Mouse (Mus musculus) neural tube, embryonic 11.5 days (tissue): ENCODE data around the gene Def6. TPM values are rescaled to one million over a fixed set of nuclear protein-coding genes. Genes with fewer than 3 reads are reported as not detected.
A peak's percentile ranks its signal among the peaks of the same experiment; 100 is the strongest.

Experiments
- ATAC-seq: fragments of 200-750 bp; cut with Nextera tagmentation; 2 replicates; pipeline ENCODE4 v1.8.0; 2017; ENCODE audit warnings: moderate number of reproducible peaks, mild to moderate bottlenecking, moderate TSS enrichment, moderate library complexity; ENCODE audit not compliant: insufficient read depth, low FRiP score, low TSS enrichment
- DNase-seq: peaks from one replicate; pipeline ENCODE4 v3.0.0-alpha.2; 2015; ENCODE audit warnings: low spot score
- H3K27ac ChIP-seq: fragments of 300-500 bp; sonication (generic); 2 replicates; pipeline ENCODE4 v1.5.1; 2014; ENCODE audit warnings: low read depth, mild to moderate bottlenecking, low read length
- H3K27me3 ChIP-seq: fragments of 300-500 bp; sonication (generic); 2 replicates; pipeline ENCODE4 v1.6.1; 2014; ENCODE audit warnings: mild to moderate bottlenecking, low read length, mixed read lengths; ENCODE audit not compliant: control insufficient read depth, insufficient read depth
- H3K36me3 ChIP-seq: fragments of 300-500 bp; sonication (generic); 2 replicates; pipeline ENCODE4 v1.6.1; 2014; ENCODE audit warnings: mild to moderate bottlenecking, low read length, moderate library complexity, mixed read lengths; ENCODE audit not compliant: control insufficient read depth, insufficient read depth
- H3K4me1 ChIP-seq: fragments of 300-500 bp; sonication (generic); 2 replicates; pipeline ENCODE4 v1.6.1; 2014; ENCODE audit warnings: low read length, mixed read lengths; ENCODE audit not compliant: control insufficient read depth, insufficient read depth
- H3K4me2 ChIP-seq: fragments of 300-500 bp; sonication (generic); 2 replicates; pipeline ENCODE4 v1.6.1; 2014; ENCODE audit warnings: low read depth, mild to moderate bottlenecking, moderate library complexity
- H3K4me3 ChIP-seq: fragments of 300-500 bp; sonication (generic); 2 replicates; pipeline ENCODE4 v1.5.1; 2014; ENCODE audit warnings: low read depth, low read length
- H3K9ac ChIP-seq: fragments of 300-500 bp; sonication (generic); 2 replicates; pipeline ENCODE4 v1.6.1; 2014; ENCODE audit warnings: mild to moderate bottlenecking, low read length
- H3K9me3 ChIP-seq: fragments of 300-500 bp; sonication (generic); 2 replicates; pipeline ENCODE4 v1.6.1; 2016; ENCODE audit warnings: low read length; ENCODE audit not compliant: control insufficient read depth
- WGBS: fragments of 180-500 bp; shearing (Covaris S2); extraction: QIAGEN DNeasy Blood & Tissue Kit; methylation state at CpG from one replicate; pipeline ENCODE4 v1.1.7; 2014; 5-methylcytosine and 5-hydroxymethylcytosine counted together
- polyA plus RNA-seq: library from polyadenylated mRNA; unstranded; fragments of >200 nt; fragmentation: Nextera tagmentation; extraction: Ambion mirVana; gene quantifications from 2 replicates; pipeline ENCODE4 v1.2.1, GENCODE M21; 2014

Def6 gene
- polyA plus RNA-seq, 1 experiment from 2014 or later = 2.7 TPM

DNA sequence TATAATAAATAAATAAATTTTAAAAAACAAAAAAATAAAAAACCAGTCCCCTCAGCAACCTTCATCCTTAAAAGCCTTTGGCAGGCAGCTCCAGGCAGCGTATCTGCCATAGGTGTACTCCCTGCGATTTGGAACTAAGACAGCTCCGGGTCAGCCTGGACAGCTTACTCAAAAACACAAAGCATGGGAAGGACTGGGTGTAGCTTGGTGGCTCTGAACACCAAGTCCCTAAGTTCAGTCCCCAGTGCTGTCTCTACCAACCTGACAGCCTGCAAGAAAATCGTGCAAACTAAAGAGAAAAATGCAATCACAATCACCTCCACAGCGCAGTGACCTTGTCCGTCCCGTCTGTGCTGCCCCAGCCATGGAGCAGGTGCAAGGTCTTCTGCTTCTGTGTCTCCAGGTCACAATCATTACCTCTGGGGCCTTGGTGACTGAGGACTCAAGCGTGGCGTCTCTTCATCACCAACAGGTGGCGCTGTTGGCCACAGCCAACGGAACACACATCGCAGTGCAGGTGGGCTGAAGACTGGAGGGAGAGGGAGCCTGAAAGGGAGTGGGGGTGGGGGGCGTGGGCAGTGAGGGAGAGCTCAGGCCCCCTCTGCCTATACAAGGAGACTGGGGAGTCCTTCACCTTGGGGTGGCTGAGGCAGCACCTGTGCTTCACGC lies 3.4 kb upstream of the Def6 start:
- H3K4me3 ChIP-seq = no peak overlapping the region
- H3K9me3 ChIP-seq = no peaks in the 10 kb centered on the region
- H3K27ac ChIP-seq = no peak overlapping the region
- H3K4me1 ChIP-seq = 0 out of 2 replicates have a peak, but pooled peaks cover 3% of the 10 kb centered on the region
- H3K9ac ChIP-seq = no peak overlapping the region
- WGBS = 39% methylated on average over 14 of the region's 14 CpGs
- ATAC-seq (no peak), DNase-seq (peak; percentile 67)
- no peaks in the 10 kb centered on the region for H3K27me3 ChIP-seq
- H3K36me3 ChIP-seq = peaks cover 10% of the 10 kb centered on the region; the same call in 1 of the 2 replicates
- no peak overlapping the region for H3K4me2 ChIP-seq

DNA sequence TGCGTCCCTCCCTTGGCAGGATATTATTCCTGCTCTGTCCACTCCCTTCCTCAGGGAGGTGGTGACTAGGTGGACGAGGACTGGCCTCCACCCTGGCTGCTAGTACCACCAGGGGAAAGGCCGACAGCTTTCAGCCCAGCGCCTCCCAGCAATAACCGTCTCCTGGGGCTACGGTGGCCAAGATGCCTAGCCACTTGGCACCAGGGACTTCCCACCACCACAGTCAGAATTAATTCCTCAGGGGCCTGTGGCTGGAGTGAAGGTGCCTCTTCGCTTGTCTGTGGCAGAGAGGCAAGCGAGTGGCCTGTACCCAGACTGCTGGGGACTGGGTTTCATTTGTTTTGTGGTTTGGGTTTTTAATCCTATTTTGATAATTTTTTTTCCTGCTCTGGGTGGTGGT lies 2.1 kb upstream of the Def6 start:
- Histone ChIP-seq H3K4me1 (0 out of 2 replicates have a peak, but pooled peaks cover 3% of the 10 kb centered on the region), H3K4me3 (no peak overlapping the region), H3K9me3 (no peaks in the 10 kb centered on the region), H3K27me3 (no peaks in the 10 kb centered on the region), H3K4me2 (no peak overlapping the region), H3K36me3 (peaks cover 10% of the 10 kb centered on the region; the same call in 1 of the 2 replicates), H3K9ac (no peak overlapping the region), H3K27ac (no peak overlapping the region)
- WGBS = 94% methylated on average over 8 of the region's 8 CpGs
- no peak for DNase-seq
- ATAC-seq = no peak

- Histone ChIP-seq H3K36me3 (peaks cover 5% of the 10 kb centered on the region; the same call in 1 of the 2 replicates), H3K4me1 (0 out of 2 replicates have a peak, but pooled peaks cover 3% of the 10 kb centered on the region), H3K9me3 (no peaks in the 10 kb centered on the region), H3K27ac (peak overlapping the region; percentile 46; the same call in 1 of the 2 replicates), H3K4me2 (no peak overlapping the region), H3K4me3 (no peak overlapping the region), H3K27me3 (no peaks in the 10 kb centered on the region), H3K9ac (no peak overlapping the region)
- DNase-seq (no peak), ATAC-seq (no peak)
- 80% methylated on average over 8 of the region's 8 CpGs for WGBS
These were observed 486 bp upstream of the Def6 start for GRCm38 (mm10) chr17:28207092-28207491.

GRCm38 (mm10) chr17:28208314-28208612 lies 685 bp downstream of the Def6 start:
- Histone ChIP-seq H3K4me3 (no peak overlapping the region), H3K4me1 (0 out of 2 replicates have a peak, but pooled peaks cover 3% of the 10 kb centered on the region), H3K27ac (no peak overlapping the region), H3K27me3 (no peaks in the 10 kb centered on the region), H3K36me3 (0 out of 2 replicates have a peak, but pooled peaks cover 2% of the 10 kb centered on the region), H3K4me2 (no peak overlapping the region), H3K9ac (no peak overlapping the region), H3K9me3 (no peaks in the 10 kb centered on the region)
- ATAC-seq (no peak), DNase-seq (no peak)
- WGBS = 83% methylated on average over 8 of the region's 8 CpGs

DNA sequence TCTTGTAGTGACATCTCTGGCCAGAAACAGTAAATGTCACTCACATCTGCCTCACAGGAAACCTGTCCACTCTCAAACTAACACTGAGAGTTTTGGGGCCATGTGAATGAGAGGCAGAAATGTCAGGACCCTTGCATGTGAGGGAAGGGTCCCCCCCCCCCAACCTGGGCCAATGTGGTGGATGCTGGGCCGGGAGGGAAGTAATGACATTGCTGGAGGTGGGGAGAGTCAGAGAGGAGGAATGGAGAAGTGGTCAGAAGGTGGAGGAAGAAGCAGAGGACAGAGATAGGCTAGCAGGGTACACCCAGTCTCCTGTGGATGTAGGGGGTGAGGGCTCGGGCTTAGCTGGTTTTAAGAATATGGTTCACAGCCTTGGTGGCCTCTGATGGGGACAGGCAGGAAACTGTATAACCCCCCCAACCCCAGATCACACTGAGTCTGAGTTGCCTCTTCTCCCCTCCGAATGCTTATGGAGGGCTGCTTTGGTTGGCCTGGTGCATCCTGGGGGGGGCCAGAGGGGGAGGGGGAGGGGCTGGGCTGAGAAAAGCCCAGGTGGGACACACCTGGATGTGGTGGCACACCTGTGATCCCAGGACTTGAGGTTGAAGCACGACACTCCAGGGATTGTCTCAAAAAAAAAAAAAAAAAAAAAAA lies 2.0 kb downstream of the Def6 start:
- ATAC-seq = no peak

GRCm38 (mm10) chr17:28211921-28212341 lies 4.4 kb downstream of the Def6 start:
- no peaks in the 10 kb centered on the region for H3K9me3 ChIP-seq
- H3K27ac ChIP-seq = no peak overlapping the region
- H3K27me3 ChIP-seq = no peaks in the 10 kb centered on the region
- H3K4me1 ChIP-seq = 0 out of 2 replicates have a peak, but pooled peaks cover 3% of the 10 kb centered on the region
- no peak overlapping the region for H3K9ac ChIP-seq
- H3K4me2 ChIP-seq = no peak overlapping the region
- DNase-seq (no peak), ATAC-seq (no peak)
- no peak overlapping the region for H3K4me3 ChIP-seq
- whole genome bisulfite sequencing = 80% methylated on average over 6 of the region's 6 CpGs
- H3K36me3 ChIP-seq = no peaks in the 10 kb centered on the region

More for the DNA sequence above, 2.0 kb downstream of the Def6 start:
- Histone ChIP-seq H3K36me3 (0 out of 2 replicates have a peak, but pooled peaks cover 2% of the 10 kb centered on the region), H3K4me2 (no peak overlapping the region), H3K9ac (no peak overlapping the region), H3K4me1 (0 out of 2 replicates have a peak, but pooled peaks cover 3% of the 10 kb centered on the region), H3K27ac (no peak overlapping the region), H3K4me3 (no peak overlapping the region), H3K27me3 (no peaks in the 10 kb centered on the region), H3K9me3 (no peaks in the 10 kb centered on the region)
- WGBS = 70% methylated on average over 4 of the region's 4 CpGs
- no peak for DNase-seq

DNA sequence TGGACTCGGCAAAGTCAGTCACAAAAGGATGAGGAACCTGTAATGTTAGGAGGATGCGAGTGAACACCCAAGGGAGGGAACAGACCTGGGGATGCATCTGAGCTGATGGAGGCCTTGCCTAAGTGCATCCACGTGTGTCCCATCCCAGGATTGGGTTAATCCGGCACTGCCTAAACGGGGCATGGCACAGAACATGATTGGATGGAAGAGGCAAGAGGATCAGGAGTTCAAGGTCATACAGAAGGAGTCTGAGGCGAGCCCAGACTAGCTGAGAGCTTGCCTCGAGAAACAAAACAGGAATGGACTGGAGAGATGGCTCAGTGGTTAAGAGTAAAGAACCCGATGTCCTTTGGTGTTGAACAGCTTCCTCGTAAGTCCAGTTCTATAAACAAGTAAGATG lies 4.8 kb downstream of the Def6 start:
- no peaks in the 10 kb centered on the region for H3K27me3 ChIP-seq
- DNase-seq (no peak), ATAC-seq (no peak)
- no peak overlapping the region for H3K9ac ChIP-seq
- WGBS = 74% methylated on average over 9 of the region's 9 CpGs
- no peaks in the 10 kb centered on the region for H3K36me3 ChIP-seq
- H3K4me3 ChIP-seq = no peak overlapping the region
- 0 out of 2 replicates have a peak, but pooled peaks cover 3% of the 10 kb centered on the region for H3K4me1 ChIP-seq
- H3K27ac ChIP-seq = no peak overlapping the region
- no peak overlapping the region for H3K4me2 ChIP-seq
- no peaks in the 10 kb centered on the region for H3K9me3 ChIP-seq

- no peak for ATAC-seq
- Histone ChIP-seq H3K9me3 (no peaks in the 10 kb centered on the region), H3K9ac (no peak overlapping the region), H3K4me1 (no peaks in the 10 kb centered on the region), H3K4me2 (no peak overlapping the region), H3K4me3 (no peak overlapping the region), H3K27me3 (no peaks in the 10 kb centered on the region), H3K27ac (no peak overlapping the region), H3K36me3 (no peaks in the 10 kb centered on the region)
- no peak for DNase-seq
- 30% methylated on average over 4 of the region's 4 CpGs for WGBS
These were observed 5.7 kb downstream of the Def6 start for GRCm38 (mm10) chr17:28213236-28213635.

GRCm38 (mm10) chr17:28216791-28217190 lies 9.2 kb downstream of the Def6 start:
- no peak overlapping the region for H3K4me3 ChIP-seq
- H3K27ac ChIP-seq = no peak overlapping the region
- no peak overlapping the region for H3K9ac ChIP-seq
- no peaks in the 10 kb centered on the region for H3K9me3 ChIP-seq
- no peak for DNase-seq
- H3K36me3 ChIP-seq = no peaks in the 10 kb centered on the region
- no peaks in the 10 kb centered on the region for H3K4me1 ChIP-seq
- H3K27me3 ChIP-seq = no peaks in the 10 kb centered on the region
- no peak for ATAC-seq
- WGBS = 89% methylated on average over 9 of the region's 9 CpGs
- no peak overlapping the region for H3K4me2 ChIP-seq
